Mouse (Mus musculus) thymus, adult 2 months (tissue): Measurements from ENCODE around the gene Rpl36.

Experiments
- CTCF ChIP-seq: fragments of 200-500 bp; IDR thresholded peaks from 2 replicates; pipeline ENCODE4 v1.5.1; 2012; ENCODE audit warnings: mild to moderate bottlenecking, control low read depth, low read length, moderate library complexity, borderline replicate concordance; ENCODE audit not compliant: control insufficient read depth, poor library complexity, insufficient read depth; ENCODE audit errors: extremely low read depth
- POLR2A ChIP-seq: fragments of 200-500 bp; IDR thresholded peaks from 2 replicates; pipeline ENCODE4 v1.6.1; 2012; ENCODE audit warnings: mild to moderate bottlenecking, low read length, control low read depth, moderate library complexity; ENCODE audit not compliant: control insufficient read depth, poor library complexity, insufficient read depth; ENCODE audit errors: extremely low read depth

DNA sequence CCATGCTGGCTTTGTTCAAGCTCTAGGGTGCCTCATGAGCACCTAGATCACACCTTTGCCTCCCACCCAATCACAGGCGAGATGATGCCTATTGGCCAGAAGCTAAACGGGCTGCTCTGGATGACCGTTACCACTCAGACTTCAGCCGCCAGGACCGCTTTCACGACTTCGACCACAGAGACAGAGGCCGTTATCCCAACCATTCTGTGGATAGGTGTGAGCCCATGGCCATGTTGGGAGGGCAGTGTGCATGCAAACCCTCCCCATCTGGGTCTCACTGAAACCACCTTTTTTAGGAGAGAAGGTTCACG is 9.2 kb upstream of the Rpl36 start:
- TF ChIP-seq POLR2A, result no peak
- no peak for TF ChIP-seq CTCF
